13 mouse cellular contexts compared by ENCODE assay signal in the genomic region with DNA sequence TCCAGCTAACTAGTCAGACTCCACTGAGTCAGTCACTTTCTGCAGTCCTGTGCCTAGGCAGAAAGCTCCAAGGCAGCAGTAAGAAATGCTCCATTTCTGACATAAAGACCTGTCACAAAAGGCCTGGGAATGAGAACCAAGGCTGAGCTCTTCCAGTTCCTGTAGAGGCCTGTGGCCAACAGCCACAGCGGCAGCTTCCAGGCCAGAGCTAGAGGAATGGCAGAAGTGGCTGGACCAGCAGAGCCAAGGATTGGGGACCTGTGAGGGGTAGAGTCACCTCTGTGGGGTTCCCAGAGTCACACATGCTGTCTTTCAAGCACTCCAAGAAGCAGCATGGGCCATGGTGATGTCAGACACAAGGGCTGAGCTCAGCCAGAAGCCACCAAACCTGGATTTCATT.
DNase-seq lines count a peak whose midpoint lies in the region; ATAC-seq and TF ChIP-seq lines count a peak whose summit lies in the region.
"Had no signal": no experiment of that assay in that cellular context is flagged by ENCODE, and none has a peak within 500 bp of the region (broad histone marks: within the 10 kb centered on the region; RNA-seq: fewer than 3 reads in every experiment).

No protein-coding gene starts in this region.

- TF ChIP-seq CTCF in kidney, postnatal 0 days (IDR thresholded peaks at IDR 0.05; ENCODE audit: low read depth) = no peak

- no peak for DNase-seq in kidney, postnatal 0 days (ENCODE audit: low spot score)
- DNase-seq in kidney, adult 11 months = no peak
- DNase-seq in urinary bladder, postnatal 14 days (ENCODE audit: low spot score) = no peak
- no peak for DNase-seq in adrenal gland, adult 8-10 months
- DNase-seq: adrenal gland, postnatal 10 days; cerebellum, postnatal 36 days; gastrocnemius, postnatal 10 days; kidney, postnatal 10 days; right cerebral cortex, postnatal 14 days; thymus, postnatal 36 days had no signal

- 83% methylated on average over 1 of the region's 1 CpGs for WGBS in kidney, postnatal 0 days
- 94% methylated on average over 1 of the region's 1 CpGs for WGBS in forebrain, embryonic 12.5 days
- 58% methylated on average over 1 of the region's 1 CpGs for WGBS in intestine, embryonic 15.5 days
- WGBS in neural tube, embryonic 14.5 days = 48% methylated on average over 1 of the region's 1 CpGs

- no peak overlapping the region for H3K4me3 ChIP-seq in kidney, postnatal 0 days (replicated peaks; ENCODE audit: low read depth, low read length)
- H3K4me3 ChIP-seq in forebrain, embryonic 12.5 days (replicated peaks) = no peak overlapping the region
- no peak overlapping the region for H3K4me3 ChIP-seq in intestine, embryonic 15.5 days (replicated peaks)
- H3K4me3 ChIP-seq in neural tube, embryonic 14.5 days (ENCODE audit: low read depth, low read length) = no peak overlapping the region

- H3K9ac ChIP-seq in kidney, postnatal 0 days (ENCODE audit: low read depth, low read length) = no peak overlapping the region
- no peak overlapping the region for H3K9ac ChIP-seq in forebrain, embryonic 12.5 days
- no peak overlapping the region for H3K9ac ChIP-seq in intestine, embryonic 15.5 days
- H3K9ac ChIP-seq in neural tube, embryonic 14.5 days (replicated peaks; ENCODE audit: low read depth, low read length) = no peak overlapping the region

- H3K4me1 ChIP-seq in kidney, postnatal 0 days (replicated peaks; ENCODE audit: insufficient read depth, low read length) = peaks cover 25% of the 10 kb centered on the region
- peaks cover 34% of the 10 kb centered on the region for H3K4me1 ChIP-seq in forebrain, embryonic 12.5 days
- peaks cover 36% of the 10 kb centered on the region for H3K4me1 ChIP-seq in intestine, embryonic 15.5 days (replicated peaks)
- H3K4me1 ChIP-seq in neural tube, embryonic 14.5 days (ENCODE audit: control insufficient read depth, insufficient read depth, low read length) = peaks cover 33% of the 10 kb centered on the region

- H3K9me3 ChIP-seq in kidney, postnatal 0 days (replicated peaks; ENCODE audit: low read length) = no peaks in the 10 kb centered on the region
- H3K9me3 ChIP-seq in forebrain, embryonic 12.5 days = no peaks in the 10 kb centered on the region
- no peaks in the 10 kb centered on the region for H3K9me3 ChIP-seq in intestine, embryonic 15.5 days
- H3K9me3 ChIP-seq in neural tube, embryonic 14.5 days (ENCODE audit: control insufficient read depth, low read length) = no peaks in the 10 kb centered on the region

- ATAC-seq in kidney, postnatal 0 days (replicated peaks; ENCODE audit: low FRiP score, low read depth) = no peak
- no peak for ATAC-seq in forebrain, embryonic 12.5 days (ENCODE audit: low FRiP score)
- no peak for ATAC-seq in intestine, embryonic 15.5 days
- ATAC-seq in neural tube, embryonic 14.5 days (ENCODE audit: low read depth) = no peak

- no peaks in the 10 kb centered on the region for H3K27me3 ChIP-seq in kidney, postnatal 0 days (ENCODE audit: insufficient read depth, low read length)
- H3K27me3 ChIP-seq in forebrain, embryonic 12.5 days = no peaks in the 10 kb centered on the region
- H3K27me3 ChIP-seq in intestine, embryonic 15.5 days (replicated peaks) = no peaks in the 10 kb centered on the region
- no peaks in the 10 kb centered on the region for H3K27me3 ChIP-seq in neural tube, embryonic 14.5 days (ENCODE audit: control insufficient read depth, insufficient read depth, low read length)

- H3K4me2 ChIP-seq in kidney, postnatal 0 days (ENCODE audit: low read length) = no peak overlapping the region
- no peak overlapping the region for H3K4me2 ChIP-seq in forebrain, embryonic 12.5 days
- 0 out of 2 replicates have a peak overlapping the region, but pooled peaks have one; percentile 1 for H3K4me2 ChIP-seq in intestine, embryonic 15.5 days (replicated peaks)
- no peak overlapping the region for H3K4me2 ChIP-seq in neural tube, embryonic 14.5 days (ENCODE audit: low read depth, low read length)

- H3K36me3 ChIP-seq in kidney, postnatal 0 days (ENCODE audit: insufficient read depth, low read length) = peaks cover 33% of the 10 kb centered on the region; the same call in 1 of the 2 replicates
- H3K36me3 ChIP-seq in forebrain, embryonic 12.5 days (replicated peaks) = peaks cover 75% of the 10 kb centered on the region
- H3K36me3 ChIP-seq in intestine, embryonic 15.5 days = peaks cover 45% of the 10 kb centered on the region
- peaks cover 17% of the 10 kb centered on the region for H3K36me3 ChIP-seq in neural tube, embryonic 14.5 days (ENCODE audit: control insufficient read depth, insufficient read depth, low read length)

- H3K27ac ChIP-seq in kidney, postnatal 0 days = peak overlapping the region; percentile 25; the same call in 1 of the 2 replicates
- peak overlapping the region; percentile 80 for H3K27ac ChIP-seq in forebrain, embryonic 12.5 days
- H3K27ac ChIP-seq in intestine, embryonic 15.5 days = peak overlapping the region; percentile 77
- peak overlapping the region; percentile 79 for H3K27ac ChIP-seq in neural tube, embryonic 14.5 days (ENCODE audit: low read depth, low read length)

Comparison
In these comparisons a context has a peak if more than half of its experiments do, and no peak if none do; other contexts are left out.
1. H3K27ac ChIP-seq: peak in every context shown above with its lines; median percentile 80 in forebrain, embryonic 12.5 days; 79 in neural tube, embryonic 14.5 days; 77 in intestine, embryonic 15.5 days; 25 in kidney, postnatal 0 days.